Mouse (Mus musculus): ENCODE measurements around the gene Nkx6-2. TPM values are rescaled to one million over a fixed set of nuclear protein-coding genes. Genes with fewer than 3 reads are reported as not detected.

Gene Nkx6-2
- polyA plus RNA-seq, 1 experiment: not detected

Other genes with a start within 250 kb of the Nkx6-2 start
- 37.8 TPM for gene Inpp5a, start 193.7 kb downstream of the Nkx6-2 start, polyA plus RNA-seq (2012; fragmentation: generic; extraction: Trizol)
- gene Cfap46, start 101.0 kb upstream of the Nkx6-2 start, polyA plus RNA-seq (2012; fragmentation: generic; extraction: Trizol): 0.11 TPM